Mouse (Mus musculus) stomach, embryonic 16.5 days (tissue): ENCODE measurements at regions not wholly inside any gene's neighbourhood (a gene's known extent, or its start where the extent isn't known, plus 50 kb on each side); places are given as distances from the start of the nearest gene placed in this dataset.

Source experiments
- ATAC-seq: fragments of 200-750 bp; cut with Nextera tagmentation; 2 replicates; pipeline ENCODE4 v1.8.0; 2017; ENCODE audit warnings: moderate number of reproducible peaks, moderate TSS enrichment; ENCODE audit not compliant: insufficient read depth, low FRiP score
- H3K27ac ChIP-seq: fragments of 300-500 bp; sonication (generic); 2 replicates; pipeline ENCODE4 v1.5.1; 2014; ENCODE audit warnings: low read length
- H3K27me3 ChIP-seq: fragments of 300-500 bp; sonication (generic); 2 replicates; pipeline ENCODE4 v1.6.1; 2014; ENCODE audit warnings: low read length, control low read depth, mixed read lengths; ENCODE audit not compliant: control insufficient read depth, insufficient read depth
- H3K36me3 ChIP-seq: fragments of 300-500 bp; sonication (generic); 2 replicates; pipeline ENCODE4 v1.6.1; 2014; ENCODE audit warnings: low read length; ENCODE audit not compliant: control insufficient read depth, insufficient read depth
- H3K4me1 ChIP-seq: fragments of 300-500 bp; sonication (generic); 2 replicates; pipeline ENCODE4 v1.6.1; 2014; ENCODE audit warnings: low read length, control low read depth, mixed read lengths; ENCODE audit not compliant: control insufficient read depth, insufficient read depth
- H3K4me2 ChIP-seq: fragments of 300-500 bp; sonication (generic); 2 replicates; pipeline ENCODE4 v1.6.1; 2014; ENCODE audit warnings: low read depth, low read length, mixed read lengths
- H3K4me3 ChIP-seq: fragments of 300-500 bp; sonication (generic); replicated peaks from 2 replicates; pipeline ENCODE4 v1.5.1; 2014; ENCODE audit warnings: mild to moderate bottlenecking, low read length
- H3K9ac ChIP-seq: fragments of 300-500 bp; sonication (generic); 2 replicates; pipeline ENCODE4 v1.6.1; 2014; ENCODE audit warnings: low read length
- H3K9me3 ChIP-seq: fragments of 300-500 bp; sonication (generic); replicated peaks from 2 replicates; pipeline ENCODE4 v1.6.1; 2016; ENCODE audit warnings: low read length, control low read depth; ENCODE audit not compliant: control insufficient read depth
- WGBS: fragments of 180-500 bp; shearing (Covaris S2); extraction: QIAGEN DNeasy Blood & Tissue Kit; methylation state at CpG from one replicate; pipeline ENCODE4 v1.1.7; 2014; 5-methylcytosine and 5-hydroxymethylcytosine counted together

- H3K4me1 ChIP-seq = no peaks in the 10 kb centered on the region
- no peak for ATAC-seq
- no peaks in the 10 kb centered on the region for H3K27me3 ChIP-seq
- no peaks in the 10 kb centered on the region for H3K36me3 ChIP-seq
- H3K9ac ChIP-seq = no peak overlapping the region
- WGBS = 34% methylated on average over 2 of the region's 2 CpGs
- no peak overlapping the region for H3K4me2 ChIP-seq
- H3K9me3 ChIP-seq = no peaks in the 10 kb centered on the region
- H3K4me3 ChIP-seq = no peak overlapping the region
- H3K27ac ChIP-seq = no peak overlapping the region
These were observed 64.1 kb upstream of the Ranbp3l start for GRCm38 (mm10) chr15:8903651-8904050.

- H3K4me1 ChIP-seq = no peaks in the 10 kb centered on the region
- no peak for ATAC-seq
- WGBS = 73% methylated on average over 11 of the region's 11 CpGs
- H3K27me3 ChIP-seq = no peaks in the 10 kb centered on the region
- no peak overlapping the region for H3K4me2 ChIP-seq
- no peak overlapping the region for H3K4me3 ChIP-seq
- no peaks in the 10 kb centered on the region for H3K9me3 ChIP-seq
- no peak overlapping the region for H3K27ac ChIP-seq
- no peaks in the 10 kb centered on the region for H3K36me3 ChIP-seq
- no peak overlapping the region for H3K9ac ChIP-seq
These were observed 70.1 kb upstream of the Ranbp3l start for GRCm38 (mm10) chr15:8897487-8898158.

- 73% methylated on average over 2 of the region's 2 CpGs for WGBS
These were observed 70.9 kb upstream of the Ranbp3l start for GRCm38 (mm10) chr15:8896856-8897255.

GRCm38 (mm10) chr15:8896391-8896790 lies 71.4 kb upstream of the Ranbp3l start:
- no peaks in the 10 kb centered on the region for H3K9me3 ChIP-seq
- no peak overlapping the region for H3K4me3 ChIP-seq
- no peaks in the 10 kb centered on the region for H3K4me1 ChIP-seq
- H3K4me2 ChIP-seq = no peak overlapping the region
- H3K27ac ChIP-seq = no peak overlapping the region
- H3K27me3 ChIP-seq = no peaks in the 10 kb centered on the region
- H3K36me3 ChIP-seq = no peaks in the 10 kb centered on the region
- 87% methylated on average over 12 of the region's 12 CpGs for WGBS
- no peak for ATAC-seq
- H3K9ac ChIP-seq = no peak overlapping the region

More at GRCm38 (mm10) chr15:8896856-8897255, 70.9 kb upstream of the Ranbp3l start:
- no peak overlapping the region for H3K27ac ChIP-seq
- no peak overlapping the region for H3K4me2 ChIP-seq
- H3K36me3 ChIP-seq = no peaks in the 10 kb centered on the region
- H3K9ac ChIP-seq = no peak overlapping the region
- no peaks in the 10 kb centered on the region for H3K27me3 ChIP-seq
- no peaks in the 10 kb centered on the region for H3K4me1 ChIP-seq
- no peaks in the 10 kb centered on the region for H3K9me3 ChIP-seq
- H3K4me3 ChIP-seq = no peak overlapping the region
- no peak for ATAC-seq

GRCm38 (mm10) chr15:8885585-8885984 lies 82.2 kb upstream of the Ranbp3l start:
- Histone ChIP-seq H3K4me1 (no peaks in the 10 kb centered on the region), H3K9me3 (no peaks in the 10 kb centered on the region), H3K27ac (no peak overlapping the region), H3K4me3 (no peak overlapping the region), H3K9ac (no peak overlapping the region), H3K36me3 (no peaks in the 10 kb centered on the region), H3K4me2 (no peak overlapping the region), H3K27me3 (no peaks in the 10 kb centered on the region)
- 95% methylated on average over 3 of the region's 3 CpGs for WGBS
- no peak for ATAC-seq

GRCm38 (mm10) chr15:8884608-8885467 lies 82.9 kb upstream of the Ranbp3l start:
- H3K9ac ChIP-seq = no peak overlapping the region
- WGBS = 64% methylated on average over 18 of the region's 18 CpGs
- no peak overlapping the region for H3K27ac ChIP-seq
- no peak overlapping the region for H3K4me2 ChIP-seq
- H3K9me3 ChIP-seq = no peaks in the 10 kb centered on the region
- no peaks in the 10 kb centered on the region for H3K36me3 ChIP-seq
- no peaks in the 10 kb centered on the region for H3K4me1 ChIP-seq
- no peak for ATAC-seq
- H3K27me3 ChIP-seq = no peaks in the 10 kb centered on the region
- no peak overlapping the region for H3K4me3 ChIP-seq

- Histone ChIP-seq H3K4me3 (no peak overlapping the region), H3K4me2 (no peak overlapping the region), H3K36me3 (no peaks in the 10 kb centered on the region), H3K27me3 (no peaks in the 10 kb centered on the region), H3K9ac (no peak overlapping the region), H3K4me1 (no peaks in the 10 kb centered on the region), H3K9me3 (no peaks in the 10 kb centered on the region), H3K27ac (no peak overlapping the region)
- 66% methylated on average over 9 of the region's 9 CpGs for WGBS
- ATAC-seq = no peak
These were observed 84.7 kb upstream of the Ranbp3l start for GRCm38 (mm10) chr15:8882880-8883539.

- Histone ChIP-seq H3K4me1 (no peaks in the 10 kb centered on the region), H3K4me2 (no peak overlapping the region), H3K27me3 (no peaks in the 10 kb centered on the region), H3K27ac (no peak overlapping the region), H3K4me3 (no peak overlapping the region), H3K36me3 (no peaks in the 10 kb centered on the region), H3K9ac (no peak overlapping the region), H3K9me3 (no peaks in the 10 kb centered on the region)
- ATAC-seq = no peak
- 81% methylated on average over 9 of the region's 9 CpGs for WGBS
These were observed 92.8 kb upstream of the Ranbp3l start for GRCm38 (mm10) chr15:8874884-8875493.

GRCm38 (mm10) chr15:8868021-8868420 lies 99.7 kb upstream of the Ranbp3l start:
- H3K9me3 ChIP-seq = no peaks in the 10 kb centered on the region
- no peak for ATAC-seq
- H3K27ac ChIP-seq = no peak overlapping the region
- H3K36me3 ChIP-seq = no peaks in the 10 kb centered on the region
- no peaks in the 10 kb centered on the region for H3K27me3 ChIP-seq
- no peak overlapping the region for H3K9ac ChIP-seq
- WGBS = 87% methylated on average over 2 of the region's 2 CpGs
- H3K4me2 ChIP-seq = no peak overlapping the region
- H3K4me1 ChIP-seq = 0 out of 2 replicates have a peak, but pooled peaks cover 3% of the 10 kb centered on the region
- no peak overlapping the region for H3K4me3 ChIP-seq
